ENCODE assay signal across 8 mouse cellular contexts in the genomic region with DNA sequence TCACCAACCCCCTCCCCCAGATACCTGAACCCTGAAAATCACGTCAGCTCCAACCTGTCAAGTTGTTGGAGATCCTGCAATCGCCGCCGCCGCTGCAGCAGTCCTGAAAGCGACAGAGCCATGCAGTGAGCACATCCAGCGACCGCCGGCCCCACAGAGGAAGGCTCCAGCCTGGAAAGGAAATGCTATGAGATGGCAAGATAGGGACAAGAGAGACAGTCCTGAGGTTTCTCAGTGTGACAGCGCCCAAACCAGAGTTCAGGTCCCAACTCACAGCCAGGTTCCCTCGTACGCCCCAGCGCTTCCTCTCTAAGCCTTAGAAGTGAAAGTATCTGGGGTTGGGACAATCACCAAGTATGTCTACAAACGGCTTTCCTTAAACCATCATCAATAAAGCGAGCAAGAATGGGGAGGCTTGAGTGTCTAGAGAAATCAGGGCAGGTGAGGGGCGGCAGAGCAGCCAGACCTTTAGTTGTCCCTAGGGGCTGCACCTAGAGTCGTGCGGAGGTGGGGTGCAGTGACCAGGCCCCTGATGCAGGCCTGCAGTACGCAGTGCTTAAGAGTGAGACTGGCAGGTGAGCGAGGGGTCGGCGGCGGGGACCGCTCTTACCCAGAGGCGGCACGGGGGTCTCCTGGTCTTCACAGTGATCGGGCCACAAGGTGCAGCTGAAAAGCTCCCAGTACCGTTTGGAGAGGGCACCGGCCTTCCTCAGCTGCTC. TPM values are rescaled to one million over a fixed set of nuclear protein-coding genes. Genes with fewer than 3 reads are reported as not detected.
DNase-seq lines count a peak whose midpoint lies in the region; ATAC-seq and TF ChIP-seq lines count a peak whose summit lies in the region.

No protein-coding gene starts in this region.

- POLR2A ChIA-PET in Patski (lab: Charles Lee) = no interaction called here

- H3K36me3 ChIP-seq in forebrain, embryonic 10.5 days (replicated peaks) = no peaks in the 10 kb centered on the region
- H3K36me3 ChIP-seq in hindbrain, embryonic 16.5 days (ENCODE audit: control insufficient read depth, insufficient read depth, low read length) = no peaks in the 10 kb centered on the region
- no peaks in the 10 kb centered on the region for H3K36me3 ChIP-seq in liver, embryonic 15.5 days (replicated peaks)
- H3K36me3 ChIP-seq in neural tube, embryonic 11.5 days (ENCODE audit: control insufficient read depth, insufficient read depth, low read length) = no peaks in the 10 kb centered on the region

- H3K27me3 ChIP-seq in Patski = no peaks in the 10 kb centered on the region
- H3K27me3 ChIP-seq in forebrain, embryonic 10.5 days (ENCODE audit: poor library complexity, severe bottlenecking) = peaks cover 26% of the 10 kb centered on the region
- 0 out of 2 replicates have a peak, but pooled peaks cover 2% of the 10 kb centered on the region for H3K27me3 ChIP-seq in hindbrain, embryonic 16.5 days (replicated peaks; ENCODE audit: control insufficient read depth, insufficient read depth, low read length)
- H3K27me3 ChIP-seq in liver, embryonic 15.5 days = 0 out of 2 replicates have a peak, but pooled peaks cover 8% of the 10 kb centered on the region
- no peaks in the 10 kb centered on the region for H3K27me3 ChIP-seq in neural tube, embryonic 11.5 days (ENCODE audit: control insufficient read depth, insufficient read depth, low read length)

- DNase-seq in B cell, adult 2 months = peak; percentile 67
- DNase-seq in Patski (ENCODE audit: low read depth, low spot score) = no peak
- peak; percentile 38 for DNase-seq in forebrain, embryonic 10.5 days (ENCODE audit: extremely low spot score, low spot score)
- DNase-seq in neural tube, embryonic 11.5 days (ENCODE audit: low spot score) = peak; percentile 49
- DNase-seq in urinary bladder, postnatal 25 days (ENCODE audit: low spot score) = no peak
- DNase-seq in left cerebral cortex, postnatal 36 days (ENCODE audit: low spot score in 2 of 2) = no peak

- in situ Hi-C loops in Patski (cut with MboI; ENCODE audit: low pct_unique_long_range_greater_than_20kb) = no loop called here

- peak; percentile 22 for ATAC-seq in Patski
- ATAC-seq in hindbrain, embryonic 16.5 days = no peak
- ATAC-seq in liver, embryonic 15.5 days (ENCODE audit: insufficient read depth) = peak; percentile 40
- peak; percentile 56; the same call in 1 of the 2 replicates for ATAC-seq in neural tube, embryonic 11.5 days (ENCODE audit: insufficient read depth, low FRiP score, low TSS enrichment)

- H3K4me2 ChIP-seq in hindbrain, embryonic 16.5 days (ENCODE audit: low read length) = peak overlapping the region; percentile 96
- peak overlapping the region; percentile 97 for H3K4me2 ChIP-seq in liver, embryonic 15.5 days
- peak overlapping the region; percentile 93 for H3K4me2 ChIP-seq in neural tube, embryonic 11.5 days (ENCODE audit: low read depth)

- no peaks in the 10 kb centered on the region for H3K9me3 ChIP-seq in forebrain, embryonic 10.5 days
- no peaks in the 10 kb centered on the region for H3K9me3 ChIP-seq in hindbrain, embryonic 16.5 days (ENCODE audit: control insufficient read depth, low read length)
- no peaks in the 10 kb centered on the region for H3K9me3 ChIP-seq in liver, embryonic 15.5 days (replicated peaks)
- no peaks in the 10 kb centered on the region for H3K9me3 ChIP-seq in neural tube, embryonic 11.5 days (ENCODE audit: control insufficient read depth, low read length)

- intact Hi-C loops in left cerebral cortex, postnatal 36 days (cut with DNase I) = no loop called here

- H3K4me1 ChIP-seq in forebrain, embryonic 10.5 days = peaks cover 31% of the 10 kb centered on the region
- H3K4me1 ChIP-seq in hindbrain, embryonic 16.5 days (ENCODE audit: control insufficient read depth, insufficient read depth, low read depth, low read length) = peaks cover 14% of the 10 kb centered on the region
- H3K4me1 ChIP-seq in liver, embryonic 15.5 days (replicated peaks) = peaks cover 24% of the 10 kb centered on the region
- peaks cover 3% of the 10 kb centered on the region; the same call in 1 of the 2 replicates for H3K4me1 ChIP-seq in neural tube, embryonic 11.5 days (ENCODE audit: control insufficient read depth, insufficient read depth, low read length)

- peak overlapping the region; percentile 65 for H3K9ac ChIP-seq in hindbrain, embryonic 16.5 days (ENCODE audit: low read depth, low read length)
- H3K9ac ChIP-seq in liver, embryonic 15.5 days = peak overlapping the region; percentile 56
- peak overlapping the region; percentile 58 for H3K9ac ChIP-seq in neural tube, embryonic 11.5 days (ENCODE audit: low read length)

- H3K4me3 ChIP-seq in forebrain, embryonic 10.5 days = peak overlapping the region; percentile 63
- peak overlapping the region; percentile 50 for H3K4me3 ChIP-seq in hindbrain, embryonic 16.5 days (ENCODE audit: low read length)
- peak overlapping the region; percentile 70 for H3K4me3 ChIP-seq in liver, embryonic 15.5 days (replicated peaks)
- peak overlapping the region; percentile 48 for H3K4me3 ChIP-seq in neural tube, embryonic 11.5 days (ENCODE audit: low read depth, low read length)

- CTCF ChIA-PET in Patski (lab: Charles Lee) = interaction anchor here (1.6 kb wide), 1 partner anchor 21 kb away, joined by 4 read pairs; no protein-coding TSS in a partner anchor

- H3K27ac ChIP-seq in forebrain, embryonic 10.5 days = peak overlapping the region; percentile 79
- no peak overlapping the region for H3K27ac ChIP-seq in hindbrain, embryonic 16.5 days (ENCODE audit: low read depth, low read length)
- H3K27ac ChIP-seq in liver, embryonic 15.5 days (replicated peaks) = 0 out of 2 replicates have a peak overlapping the region, but pooled peaks have one; percentile 19
- H3K27ac ChIP-seq in neural tube, embryonic 11.5 days (ENCODE audit: low read depth, low read length) = no peak overlapping the region

- TF ChIP-seq CTCF in Patski (IDR thresholded peaks at IDR 0.05) = no peak

- WGBS in forebrain, embryonic 10.5 days = 1% methylated on average over 29 of the region's 29 CpGs
- WGBS in hindbrain, embryonic 16.5 days = 2% methylated on average over 28 of the region's 29 CpGs
- WGBS in liver, embryonic 15.5 days (ENCODE audit: insufficient replicate concordance) = under 1% methylated on average over 29 of the region's 29 CpGs
- WGBS in neural tube, embryonic 11.5 days = 2% methylated on average over 27 of the region's 29 CpGs

RNA-seq across cellular contexts. Expression of gene Tor3a, which starts 0.5 kb away (rescaled TPM):
- 29.5 TPM for polyA plus RNA-seq in Patski (2021)
- 5.4 and 6.2 TPM in 2 replicates for polyA plus RNA-seq in forebrain, embryonic 10.5 days (2016; fragmentation: Nextera tagmentation; extraction: Ambion mirVana)
- 4.8 and 5.2 TPM in 2 replicates for polyA plus RNA-seq in hindbrain, embryonic 16.5 days (2015; fragmentation: Nextera tagmentation; extraction: Ambion mirVana)
- 4.4 and 4.6 TPM in 2 replicates for polyA plus RNA-seq in liver, embryonic 15.5 days (2015; fragmentation: Nextera tagmentation; extraction: Ambion mirVana)
- polyA plus RNA-seq in neural tube, embryonic 11.5 days (2014; fragmentation: Nextera tagmentation; extraction: Ambion mirVana) = 3.0 and 4.0 TPM in 2 replicates
- total RNA-seq in left cerebral cortex, postnatal 36 days (2021) = 1 to 10 TPM; 4.5 to 5.5 TPM

RNA-seq across cellular contexts. Expression of gene Fam20b, which starts 45.3 kb away (rescaled TPM):
- 53.2 TPM for polyA plus RNA-seq in Patski (2021)
- 16.4 and 17.5 TPM in 2 replicates for polyA plus RNA-seq in forebrain, embryonic 10.5 days (2016; fragmentation: Nextera tagmentation; extraction: Ambion mirVana)
- polyA plus RNA-seq in hindbrain, embryonic 16.5 days (2015; fragmentation: Nextera tagmentation; extraction: Ambion mirVana) = 23.9 and 32.1 TPM in 2 replicates
- 9.2 and 9.3 TPM in 2 replicates for polyA plus RNA-seq in liver, embryonic 15.5 days (2015; fragmentation: Nextera tagmentation; extraction: Ambion mirVana)
- 25.7 and 29.7 TPM in 2 replicates for polyA plus RNA-seq in neural tube, embryonic 11.5 days (2014; fragmentation: Nextera tagmentation; extraction: Ambion mirVana)
- total RNA-seq in left cerebral cortex, postnatal 36 days (2021) = 10 to 100 TPM; 66.8 to 77.1 TPM

Comparison
In these comparisons a context has a peak if more than half of its experiments do, and no peak if none do; other contexts are left out.
1. DNase-seq: peak in B cell, adult 2 months (2 of 2), forebrain, embryonic 10.5 days (single experiment) and neural tube, embryonic 11.5 days (single experiment); none in Patski (single experiment), urinary bladder, postnatal 25 days (single experiment) and left cerebral cortex, postnatal 36 days (0 of 2).
2. H3K27ac ChIP-seq: peak in forebrain, embryonic 10.5 days (single experiment) and liver, embryonic 15.5 days (single experiment); none in hindbrain, embryonic 16.5 days (single experiment) and neural tube, embryonic 11.5 days (single experiment).
3. Peak in every context shown above with its lines, with median percentiles within 50 percentile points of each other: H3K4me3 ChIP-seq, H3K4me2 ChIP-seq and H3K9ac ChIP-seq.